Mouse (Mus musculus) thymus, postnatal 0 days (tissue): ENCODE measurements around the gene Scd2. TPM values are rescaled to one million over a fixed set of nuclear protein-coding genes. Genes with fewer than 3 reads are reported as not detected.
"Not testable (repeated sequence)": the region's sequence is repeated elsewhere in the genome, so short reads cannot be mapped to it uniquely, and the experiment has no call there.

ENCODE experiments used
- DNase-seq: peaks from one replicate; pipeline ENCODE4 v3.0.0-alpha.2; 2015; ENCODE audit warnings: low spot score
- polyA plus RNA-seq: library from polyadenylated mRNA; unstranded; fragments of >200 nt; fragmentation: Nextera tagmentation; extraction: Ambion mirVana; gene quantifications from 2 replicates; pipeline ENCODE4 v1.2.1, GENCODE M21; 2015

Gene Scd2
- polyA plus RNA-seq, result 68.8 and 69.7 TPM in 2 replicates

GRCm38 (mm10) chr19:44292941-44293768 is at the start of gene Scd2:
Scd2 (plus strand) TSS chr19:44293674.
- DNase-seq, result no peak

- peak; percentile 71 for DNase-seq
Measured at GRCm38 (mm10) chr19:44245761-44246171, 47.7 kb upstream of the Scd2 start.

GRCm38 (mm10) chr19:44246341-44246911 is 47.0 kb upstream of the Scd2 start:
- no peak for DNase-seq

GRCm38 (mm10) chr19:44247281-44248080 is 46.0 kb upstream of the Scd2 start:
- no peak for DNase-seq

GRCm38 (mm10) chr19:44248081-44248853 is 45.2 kb upstream of the Scd2 start:
- peak; percentile 99 for DNase-seq

GRCm38 (mm10) chr19:44248854-44249351 is 44.6 kb upstream of the Scd2 start:
- DNase-seq, result peak; percentile 38

GRCm38 (mm10) chr19:44251138-44251537 is 42.3 kb upstream of the Scd2 start:
- DNase-seq, result not testable (repeated sequence)

GRCm38 (mm10) chr19:44251936-44252558 is 41.4 kb upstream of the Scd2 start:
- DNase-seq, result no peak

GRCm38 (mm10) chr19:44254106-44254505 is 39.4 kb upstream of the Scd2 start:
- DNase-seq, result not testable (repeated sequence)

GRCm38 (mm10) chr19:44257377-44257966 is 36.0 kb upstream of the Scd2 start:
- DNase-seq, result no peak

- DNase-seq, result no peak
Measured at GRCm38 (mm10) chr19:44259484-44259883, 34.0 kb upstream of the Scd2 start.

GRCm38 (mm10) chr19:44260487-44260886 is 33.0 kb upstream of the Scd2 start:
- no peak for DNase-seq

GRCm38 (mm10) chr19:44261774-44262173 is 31.7 kb upstream of the Scd2 start:
- no peak for DNase-seq

GRCm38 (mm10) chr19:44263581-44263980 is 29.9 kb upstream of the Scd2 start:
- no peak for DNase-seq

GRCm38 (mm10) chr19:44264226-44264625 is 29.2 kb upstream of the Scd2 start:
- no peak for DNase-seq

GRCm38 (mm10) chr19:44265300-44265699 is 28.2 kb upstream of the Scd2 start:
- DNase-seq, result no peak

GRCm38 (mm10) chr19:44265911-44266337 is 27.6 kb upstream of the Scd2 start:
- DNase-seq, result no peak

GRCm38 (mm10) chr19:44266458-44266823 is 27.0 kb upstream of the Scd2 start:
- DNase-seq, result peak; percentile 55

GRCm38 (mm10) chr19:44266824-44267498 is 26.5 kb upstream of the Scd2 start:
- DNase-seq, result peak; percentile 85
